Mouse (Mus musculus) spleen, adult 2 months (tissue): Measurements from ENCODE around the gene Itpk1. TPM values are rescaled to one million over a fixed set of nuclear protein-coding genes. Genes with fewer than 3 reads are reported as not detected.
A peak's percentile ranks its signal among the peaks of the same experiment; 100 is the strongest.

Experiments used
- DNase-seq, 2 experiments: peaks; one replicate each; pipeline versions ENCODE4 v3.0.0 to v3.0.0-alpha.2; 2012 to 2021; ENCODE audit warnings: low spot score in 2 of 2, low read depth in 1 of 2
- H3K27ac ChIP-seq: fragments of 200-500 bp; 2 replicates; pipeline ENCODE4 v1.5.1; 2012; ENCODE audit warnings: low read length, inconsistent platforms; ENCODE audit not compliant: insufficient read depth
- H3K27me3 ChIP-seq: fragments of 200-500 bp; 2 replicates; pipeline ENCODE4 v1.6.1; 2012; ENCODE audit warnings: mild to moderate bottlenecking, moderate library complexity, low read length, inconsistent platforms; ENCODE audit not compliant: control insufficient read depth, insufficient read depth
- H3K36me3 ChIP-seq: fragments of 200-500 bp; 2 replicates; pipeline ENCODE4 v1.6.1; 2012; ENCODE audit warnings: mild to moderate bottlenecking, low read length, inconsistent platforms; ENCODE audit not compliant: control insufficient read depth, insufficient read depth
- H3K4me1 ChIP-seq: fragments of 200-500 bp; 2 replicates; pipeline ENCODE4 v1.6.1; 2011; ENCODE audit warnings: inconsistent platforms; ENCODE audit not compliant: control insufficient read depth, insufficient read depth, insufficient read length
- H3K4me3 ChIP-seq: fragments of 200-500 bp; 2 replicates; pipeline ENCODE4 v1.5.1; 2011; ENCODE audit warnings: mild to moderate bottlenecking, inconsistent platforms; ENCODE audit not compliant: insufficient read depth, insufficient read length; ENCODE audit errors: extremely low read depth
- CTCF ChIP-seq: fragments of 200-500 bp; IDR thresholded peaks from 2 replicates; pipeline ENCODE4 v1.5.1; 2011; ENCODE audit warnings: mild to moderate bottlenecking, inconsistent platforms; ENCODE audit not compliant: insufficient read depth, insufficient read length, insufficient replicate concordance; ENCODE audit errors: extremely low read depth
- POLR2A ChIP-seq: fragments of 200-500 bp; IDR thresholded peaks from 2 replicates; pipeline ENCODE4 v1.6.1; 2011; ENCODE audit warnings: low read depth, low read length, inconsistent platforms
- WGBS: fragments of 180-500 bp; shearing (Covaris S2); methylation state at CpG from one replicate; pipeline ENCODE4 v1.1.7; 2018; 5-methylcytosine and 5-hydroxymethylcytosine counted together
- polyA plus RNA-seq: library from polyadenylated mRNA; depleted of rRNA; stranded (reverse); fragments of >200 nt; gene quantifications from 2 replicates; pipeline ENCODE4 v1.2.3, GENCODE M21; 2012

Gene Itpk1
- polyA plus RNA-seq, 1 experiment: 22.2 TPM

GRCm38 (mm10) chr12:102714116-102714515 lies 9.4 kb upstream of the Itpk1 start:
- H3K36me3 ChIP-seq: no peaks in the 10 kb centered on the region
- WGBS: 45% methylated on average over 2 of the region's 2 CpGs
- no peak overlapping the region for H3K4me3 ChIP-seq
- peak in 1 of 2 experiments; percentile 29 for DNase-seq
- H3K4me1 ChIP-seq: peaks cover 5% of the 10 kb centered on the region; the same call in 1 of the 2 replicates
- H3K27me3 ChIP-seq: no peaks in the 10 kb centered on the region
- no peak for TF ChIP-seq POLR2A
- no peak for TF ChIP-seq CTCF
- no peak overlapping the region for H3K27ac ChIP-seq

- H3K4me3 ChIP-seq: no peak overlapping the region; the same call in 1 of the 2 replicates
- peak overlapping the region; percentile 71 for H3K27ac ChIP-seq
- H3K4me1 ChIP-seq: peaks cover 5% of the 10 kb centered on the region; the same call in 1 of the 2 replicates
- H3K27me3 ChIP-seq: no peaks in the 10 kb centered on the region
- H3K36me3 ChIP-seq: no peaks in the 10 kb centered on the region
- 34% methylated on average over 20 of the region's 20 CpGs for WGBS
- no peak for DNase-seq
- TF ChIP-seq CTCF: no peak
- TF ChIP-seq POLR2A: no peak
Observed at GRCm38 (mm10) chr12:102713153-102713865, 8.6 kb upstream of the Itpk1 start.

- Histone ChIP-seq H3K4me1 (peaks cover 6% of the 10 kb centered on the region; the same call in 1 of the 2 replicates), H3K27me3 (no peaks in the 10 kb centered on the region), H3K4me3 (no peak overlapping the region), H3K27ac (no peak overlapping the region), H3K36me3 (no peaks in the 10 kb centered on the region)
- no peak for TF ChIP-seq POLR2A
- TF ChIP-seq CTCF: no peak
- DNase-seq: no peak
- WGBS: 75% methylated on average over 4 of the region's 4 CpGs
Observed at GRCm38 (mm10) chr12:102710851-102711375, 6.2 kb upstream of the Itpk1 start.

GRCm38 (mm10) chr12:102709896-102710295 lies 5.2 kb upstream of the Itpk1 start:
- no peaks in the 10 kb centered on the region for H3K27me3 ChIP-seq
- no peak for TF ChIP-seq POLR2A
- TF ChIP-seq CTCF: no peak
- DNase-seq: no peak
- H3K36me3 ChIP-seq: no peaks in the 10 kb centered on the region
- no peak overlapping the region for H3K4me3 ChIP-seq
- WGBS: 93% methylated on average over 5 of the region's 5 CpGs
- H3K4me1 ChIP-seq: peaks cover 10% of the 10 kb centered on the region; the same call in 1 of the 2 replicates
- no peak overlapping the region for H3K27ac ChIP-seq

- H3K36me3 ChIP-seq: no peaks in the 10 kb centered on the region
- no peak for DNase-seq
- WGBS: 85% methylated on average over 11 of the region's 11 CpGs
- no peak overlapping the region for H3K4me3 ChIP-seq
- peaks cover 7% of the 10 kb centered on the region; the same call in 1 of the 2 replicates for H3K4me1 ChIP-seq
- no peaks in the 10 kb centered on the region for H3K27me3 ChIP-seq
- TF ChIP-seq CTCF (0 out of 2 replicates have a peak, but pooled peaks have one; percentile 21), POLR2A (no peak)
- H3K27ac ChIP-seq: no peak overlapping the region
Observed at GRCm38 (mm10) chr12:102708220-102708619, 3.5 kb upstream of the Itpk1 start.

GRCm38 (mm10) chr12:102706833-102707463 lies 2.2 kb upstream of the Itpk1 start:
- no peak overlapping the region for H3K4me3 ChIP-seq
- 89% methylated on average over 10 of the region's 10 CpGs for WGBS

More at GRCm38 (mm10) chr12:102706833-102707463, 2.2 kb upstream of the Itpk1 start:
- H3K27ac ChIP-seq: no peak overlapping the region
- peaks cover 12% of the 10 kb centered on the region; the same call in 1 of the 2 replicates for H3K4me1 ChIP-seq
- no peak for DNase-seq
- H3K27me3 ChIP-seq: no peaks in the 10 kb centered on the region
- no peak for TF ChIP-seq CTCF
- H3K36me3 ChIP-seq: no peaks in the 10 kb centered on the region
